Mouse (Mus musculus) small intestine, adult 2 months (tissue): ENCODE results near the gene Mindy4b-ps. TPM values are rescaled to one million over a fixed set of nuclear protein-coding genes. Genes with fewer than 3 reads are reported as not detected.

Experiments
- H3K27ac ChIP-seq: fragments of 200-500 bp; 2 replicates; pipeline ENCODE4 v1.5.1; 2012; ENCODE audit warnings: low read depth, low read length, control low read depth, inconsistent platforms; ENCODE audit not compliant: insufficient read depth
- H3K27me3 ChIP-seq: fragments of 200-500 bp; 2 replicates; pipeline ENCODE4 v1.6.1; 2012; ENCODE audit warnings: mild to moderate bottlenecking, moderate library complexity, low read length, inconsistent platforms; ENCODE audit not compliant: control insufficient read depth, insufficient read depth
- H3K36me3 ChIP-seq: fragments of 200-500 bp; 2 replicates; pipeline ENCODE4 v1.6.1; 2012; ENCODE audit warnings: mild to moderate bottlenecking, low read length, control low read depth, inconsistent platforms; ENCODE audit not compliant: control insufficient read depth, insufficient read depth
- H3K4me1 ChIP-seq: fragments of 200-500 bp; 2 replicates; pipeline ENCODE4 v1.6.1; 2012; ENCODE audit warnings: low read length, inconsistent platforms, mixed read lengths; ENCODE audit not compliant: control insufficient read depth, insufficient read depth, insufficient read length
- H3K4me3 ChIP-seq: fragments of 200-500 bp; 2 replicates; pipeline ENCODE4 v1.5.1; 2012; ENCODE audit warnings: low read depth, mild to moderate bottlenecking, control low read depth, inconsistent platforms, low read length, moderate library complexity
- CTCF ChIP-seq: fragments of 200-500 bp; IDR thresholded peaks from 2 replicates; pipeline ENCODE4 v1.5.1; 2012; ENCODE audit warnings: low read depth, mild to moderate bottlenecking, control low read depth, inconsistent platforms, low read length, moderate library complexity, mixed read lengths; ENCODE audit not compliant: insufficient replicate concordance, insufficient read length; ENCODE audit errors: extremely low read depth
- POLR2A ChIP-seq: fragments of 200-500 bp; IDR thresholded peaks from 2 replicates; pipeline ENCODE4 v1.6.1; 2012; ENCODE audit warnings: low read depth, mild to moderate bottlenecking, control low read depth, inconsistent platforms, low read length, moderate library complexity
- WGBS: fragments of 180-500 bp; shearing (Covaris S2); methylation state at CpG from one replicate; pipeline ENCODE4 v1.1.7; 2018; 5-methylcytosine and 5-hydroxymethylcytosine counted together
- polyA plus RNA-seq: library from polyadenylated mRNA; depleted of rRNA; stranded (reverse); fragments of >200 nt; gene quantifications from 2 replicates; pipeline ENCODE4 v1.2.3, GENCODE M21; 2012; rRNA removed

Gene Mindy4b-ps
- polyA plus RNA-seq, 1 experiment = not detected

DNA sequence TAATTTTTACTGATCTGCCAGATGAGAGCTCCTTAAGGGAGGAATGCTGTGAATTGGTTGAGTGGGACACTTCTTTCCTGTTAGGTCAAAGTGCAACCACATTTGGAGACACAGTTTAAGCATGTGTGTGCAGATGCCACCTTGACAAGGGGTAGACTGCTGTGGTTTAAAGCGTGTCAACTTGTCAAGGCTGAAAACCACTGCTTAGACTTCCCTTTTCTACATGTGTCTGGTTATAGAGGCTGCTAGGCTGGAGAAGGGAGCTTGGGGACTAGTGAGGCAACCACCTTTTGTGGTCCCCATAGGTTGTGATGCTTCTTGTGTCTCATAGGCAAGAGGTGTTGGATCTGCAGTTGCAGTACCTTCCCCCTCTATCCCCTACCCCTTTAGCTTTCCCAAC is 74.2 kb downstream of the Mindy4b-ps start:
- Histone ChIP-seq H3K4me1 (no peaks in the 10 kb centered on the region), H3K4me3 (no peak overlapping the region), H3K27ac (no peak overlapping the region), H3K27me3 (no peaks in the 10 kb centered on the region), H3K36me3 (no peaks in the 10 kb centered on the region)
- TF ChIP-seq CTCF (no peak), POLR2A (no peak)
- WGBS = 72% methylated on average over 1 of the region's 1 CpGs

- WGBS = 53% methylated on average over 2 of the region's 2 CpGs
- H3K27ac ChIP-seq = no peak overlapping the region
- TF ChIP-seq POLR2A = no peak
- no peak for TF ChIP-seq CTCF
- no peaks in the 10 kb centered on the region for H3K36me3 ChIP-seq
- no peaks in the 10 kb centered on the region for H3K4me1 ChIP-seq
- H3K27me3 ChIP-seq = no peaks in the 10 kb centered on the region
- no peak overlapping the region for H3K4me3 ChIP-seq
Observed at GRCm38 (mm10) chr3:58739536-58739935, 82.6 kb downstream of the Mindy4b-ps start.

Other genes with a start within 250 kb of the Mindy4b-ps start
- 14.9 and 18.7 TPM in 2 replicates for gene Selenot, start 245.7 kb downstream of the Mindy4b-ps start, polyA plus RNA-seq
- gene Erich6, start 185.1 kb downstream of the Mindy4b-ps start, polyA plus RNA-seq = not detected in 2 replicates
- 14.0 and 30.0 TPM in 2 replicates for gene Siah2, start 129.9 kb downstream of the Mindy4b-ps start, polyA plus RNA-seq
- not detected in 2 replicates for gene Clrn1, start 63.0 kb upstream of the Mindy4b-ps start, polyA plus RNA-seq
- 0.43 and 0.47 TPM in 2 replicates for gene Med12l, start 183.5 kb upstream of the Mindy4b-ps start, polyA plus RNA-seq